Mouse (Mus musculus): ENCODE results near the gene Pcgf1.
A peak's percentile ranks its signal among the peaks of the same experiment; 100 is the strongest.

Gene Pcgf1

DNA sequence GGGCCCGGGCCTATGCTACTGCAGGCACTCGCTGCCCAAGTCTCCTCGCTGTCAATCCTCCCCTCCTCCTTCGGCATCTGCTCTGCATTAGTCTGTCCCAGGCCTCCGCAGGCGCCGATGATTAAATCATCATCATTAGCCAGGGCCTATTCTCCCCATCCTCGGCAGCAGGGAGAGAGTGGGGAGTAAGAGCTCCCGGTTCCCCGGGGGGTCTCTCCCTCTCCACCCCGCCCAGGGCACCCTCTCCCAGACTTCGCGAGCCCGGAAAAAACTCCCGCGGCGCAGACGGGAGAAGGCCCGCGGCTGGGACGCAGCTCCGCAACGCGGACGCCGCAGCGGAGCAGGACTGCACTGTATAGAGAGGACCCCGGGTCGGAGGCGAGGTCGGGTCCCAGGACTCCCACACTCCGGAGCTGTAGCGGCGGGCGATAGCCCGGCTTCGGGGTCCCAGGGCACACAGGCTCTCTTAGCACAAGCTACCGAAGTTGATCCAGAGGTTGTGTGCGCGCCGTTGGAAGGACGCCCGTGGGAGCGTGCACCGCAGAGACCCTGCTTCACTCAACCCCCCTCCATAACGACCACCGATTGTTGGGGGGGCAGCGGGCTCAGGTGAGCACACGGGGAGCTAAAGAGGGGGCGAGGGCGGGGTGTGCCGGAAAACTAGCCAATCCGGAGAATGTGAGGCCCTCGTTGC is at the start of gene Pcgf1:
Gene Pcgf1, plus strand, starts transcription at position 240 of the 694 bp plus-strand sequence.
- DNase-seq (ENCODE audit: low read depth) = peak; percentile 31

DNA sequence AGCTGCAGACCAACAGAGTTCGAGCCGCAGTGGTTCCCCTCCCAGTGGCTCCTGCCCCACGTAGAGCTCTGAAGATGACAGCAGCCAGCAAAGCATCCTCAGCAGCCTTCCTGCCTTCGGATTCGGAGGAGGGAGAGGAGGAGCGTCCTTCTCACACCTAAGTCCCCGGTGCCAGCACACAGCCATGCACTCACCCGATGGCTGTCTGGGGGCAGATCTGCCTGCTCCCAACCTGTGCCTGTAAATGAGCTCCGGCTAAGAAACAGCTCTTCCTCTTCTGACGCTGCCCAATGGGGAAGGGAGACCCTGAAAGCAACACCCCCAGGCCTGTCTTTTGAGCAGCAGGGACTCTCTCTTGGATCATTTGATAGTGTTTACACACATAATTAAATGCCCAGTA is 47.9 kb upstream of the Pcgf1 start:
- DNase-seq (ENCODE audit: low read depth) = no peak

DNA sequence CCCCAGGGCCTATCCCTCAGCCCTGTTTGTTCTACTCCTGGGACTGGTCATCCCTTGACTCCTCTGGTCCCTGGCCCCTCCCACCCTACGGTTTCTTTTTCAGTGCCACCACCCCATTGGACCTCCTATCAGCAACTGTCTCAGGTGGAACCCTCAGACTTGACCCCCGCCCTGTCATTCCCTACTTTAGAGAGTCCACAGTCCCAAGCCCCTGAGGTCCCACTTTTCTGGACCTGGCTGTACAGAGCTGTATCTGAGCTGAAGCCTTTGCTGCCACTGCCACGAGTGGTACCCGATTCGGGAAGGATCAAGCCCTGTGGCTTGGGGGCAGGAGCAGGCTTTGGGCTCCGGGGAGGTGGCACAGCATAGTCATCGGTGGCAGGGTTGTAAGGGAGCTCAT is 46.6 kb upstream of the Pcgf1 start:
- no peak for DNase-seq (ENCODE audit: low read depth)

DNA sequence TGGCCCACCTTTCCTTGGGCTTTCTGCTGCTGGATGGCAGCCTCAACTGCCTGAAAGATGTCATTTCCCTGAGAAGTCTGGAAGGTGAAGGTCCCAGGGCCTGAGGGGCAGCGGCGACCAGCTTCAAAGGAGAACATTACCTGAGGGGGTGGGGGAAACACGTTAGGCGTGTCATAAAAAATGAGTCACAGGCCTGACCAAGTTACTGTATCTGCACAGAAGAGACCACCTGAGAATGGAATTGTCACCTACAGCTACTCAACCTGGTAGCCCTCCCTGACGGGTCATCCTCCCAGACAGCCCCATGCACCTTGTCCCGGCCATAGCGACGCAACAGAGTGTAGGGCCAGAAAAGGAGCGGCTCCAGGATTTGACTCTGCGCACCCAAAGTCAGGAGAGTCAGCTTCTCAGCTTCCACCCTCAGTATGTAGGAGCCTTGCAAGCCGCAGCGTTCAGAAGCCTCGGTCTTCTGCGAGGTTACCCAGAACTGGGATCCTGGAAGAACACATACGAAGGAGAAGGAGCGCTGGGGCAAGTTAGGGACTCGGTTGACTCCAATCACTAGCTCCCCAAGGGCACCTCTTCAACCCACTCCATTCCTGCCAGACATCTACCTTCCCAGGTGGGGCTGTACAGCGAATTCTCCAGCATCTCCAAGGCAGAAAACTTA is 45.6 kb upstream of the Pcgf1 start:
- no peak for DNase-seq (ENCODE audit: low read depth)

DNA sequence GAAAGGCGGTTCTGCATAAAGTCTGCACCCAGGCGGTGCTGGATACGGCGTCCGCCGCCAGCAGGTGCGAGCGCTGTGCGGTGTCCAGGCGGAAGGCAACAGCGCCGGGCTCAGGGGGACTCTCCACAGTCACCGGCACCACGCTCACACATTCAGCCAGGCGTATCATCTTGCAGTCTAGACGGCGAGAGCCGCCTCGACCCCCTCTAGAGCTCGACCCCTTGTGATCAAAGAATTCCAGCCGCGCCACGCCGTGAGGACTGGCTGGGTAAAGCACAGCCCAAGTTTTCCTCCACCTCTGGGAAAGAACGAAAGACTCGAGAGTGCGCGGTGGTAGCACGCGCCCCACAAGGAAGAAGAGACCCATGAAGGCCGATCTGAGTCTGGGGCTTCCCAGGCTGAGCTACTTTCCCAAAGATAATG is 44.9 kb upstream of the Pcgf1 start:
- DNase-seq (ENCODE audit: low read depth) = peak; percentile 41

DNA sequence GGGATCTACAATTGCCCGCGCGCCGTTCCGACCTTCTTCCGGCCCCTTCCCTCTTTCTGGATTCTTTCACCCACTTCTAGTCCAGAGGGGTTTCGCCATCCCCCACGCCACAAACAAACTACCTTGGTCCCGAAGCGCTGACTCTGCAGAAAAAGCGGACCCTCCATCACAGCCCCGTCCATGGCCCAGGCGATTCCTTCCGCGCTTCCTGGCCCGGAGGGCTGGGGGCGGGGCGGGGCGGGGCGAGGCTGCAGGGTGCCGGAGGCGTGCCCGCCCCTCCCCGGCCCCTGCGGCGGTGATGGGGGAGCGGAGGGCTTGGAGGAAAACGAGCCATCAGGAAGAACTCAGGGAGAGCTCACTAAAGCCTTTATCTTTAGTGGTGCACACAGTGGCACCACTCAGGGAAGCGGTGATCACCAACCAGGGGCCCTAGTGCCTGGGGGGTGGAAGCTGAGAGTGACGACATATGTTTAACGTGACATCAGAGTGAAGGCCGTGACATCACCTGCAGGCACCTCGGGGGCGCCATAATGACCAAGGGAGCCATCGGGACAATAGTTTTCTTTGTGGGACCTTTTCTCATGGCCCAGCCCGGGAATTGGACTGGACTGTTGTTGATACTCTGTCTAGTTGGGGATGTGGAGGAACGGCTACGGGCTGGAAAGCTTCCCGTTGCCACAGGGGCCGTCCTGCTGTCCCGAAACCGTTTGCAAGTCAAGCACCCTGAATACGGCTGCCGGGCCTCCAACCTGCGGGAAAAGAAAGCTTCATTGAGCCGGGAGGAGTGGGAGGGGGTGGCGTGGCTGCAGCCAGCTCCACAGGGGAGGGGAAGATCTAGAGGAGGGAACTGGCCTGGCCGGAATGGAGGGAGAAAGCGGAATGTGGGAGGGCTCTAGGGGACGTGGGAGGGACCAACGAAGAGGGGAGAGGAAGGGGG is 44.2 kb upstream of the Pcgf1 start, which contains the start of the genes Dok1 and Loxl3:
Gene Dok1, minus strand, starts transcription at position 223 of the 937 bp plus-strand sequence.
Gene Loxl3, plus strand, starts transcription at position 925 of the 937 bp plus-strand sequence.
- DNase-seq (ENCODE audit: low read depth) = peak; percentile 70

DNA sequence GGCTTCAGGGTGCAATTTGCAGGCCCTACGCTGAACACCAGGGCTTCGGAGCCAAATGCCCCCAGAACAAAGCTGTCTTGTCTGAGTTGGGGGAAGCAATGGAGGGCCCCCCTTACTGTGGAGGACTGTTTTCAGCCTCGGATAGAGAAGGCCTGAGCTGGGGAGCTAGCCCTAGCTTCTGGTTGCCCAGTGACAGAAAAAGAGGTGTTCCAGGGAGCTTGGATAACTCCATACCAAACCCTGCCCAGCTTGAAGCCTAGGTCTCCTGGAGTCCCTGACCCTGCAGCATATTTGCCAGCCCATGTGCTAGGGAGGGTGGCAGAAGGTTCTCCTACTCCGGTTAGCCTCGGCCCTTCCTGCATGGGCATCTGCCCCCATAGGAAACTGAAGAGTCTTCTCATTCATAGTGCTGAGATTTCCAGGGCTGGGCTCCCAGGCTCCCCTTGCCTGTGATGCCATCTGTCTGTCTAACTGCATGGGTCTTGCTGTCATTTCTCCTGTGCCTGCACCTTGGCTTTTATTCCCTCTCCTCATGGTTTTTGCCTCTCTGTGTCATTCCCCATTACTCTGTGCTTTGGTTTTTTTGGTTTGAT is 43.1 kb upstream of the Pcgf1 start:
- no peak for DNase-seq (ENCODE audit: low read depth)

DNA sequence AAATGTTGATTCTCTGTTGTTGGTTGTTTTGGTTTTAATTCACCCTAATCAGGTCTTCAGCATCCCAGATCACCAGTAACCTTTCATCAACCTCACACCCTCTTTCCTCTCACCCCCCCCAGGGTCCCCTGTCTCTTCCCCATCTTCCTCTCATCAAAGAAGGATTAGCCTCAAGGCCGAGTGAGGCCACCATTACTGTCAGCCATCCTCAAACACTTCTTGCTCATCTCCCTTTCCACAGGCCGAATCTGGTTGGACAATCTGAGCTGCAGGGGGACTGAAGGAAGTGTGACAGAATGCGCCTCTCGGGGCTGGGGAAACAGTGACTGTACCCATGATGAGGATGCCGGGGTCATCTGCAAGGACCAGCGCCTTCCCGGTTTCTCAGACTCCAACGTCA is 40.5 kb upstream of the Pcgf1 start:
- DNase-seq (ENCODE audit: low read depth) = no peak

DNA sequence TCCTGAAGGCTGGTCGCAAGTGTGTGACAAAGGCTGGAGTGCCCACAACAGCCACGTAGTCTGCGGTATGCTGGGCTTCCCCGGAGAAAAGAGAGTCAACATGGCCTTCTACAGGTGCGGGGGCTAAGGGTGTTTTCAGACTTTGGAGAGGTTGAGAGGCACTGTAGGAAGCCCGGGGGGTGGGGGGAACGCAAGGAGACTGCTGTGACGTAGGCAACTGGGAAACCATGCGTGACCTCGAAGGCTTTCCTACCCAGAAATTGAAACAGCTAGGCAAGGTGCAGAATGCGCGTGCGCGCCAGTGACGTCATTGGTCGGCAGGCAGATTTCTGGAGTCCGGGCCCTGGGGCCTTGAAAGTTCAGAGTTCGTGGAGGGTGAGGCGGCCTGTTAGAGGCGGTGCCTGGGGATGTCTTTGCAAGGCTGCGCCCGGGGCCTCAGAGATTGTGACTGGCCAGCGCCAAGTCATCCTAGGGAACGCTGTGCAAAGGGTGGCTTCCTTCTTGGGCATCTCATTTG is 39.1 kb upstream of the Pcgf1 start:
- no peak for DNase-seq (ENCODE audit: low read depth)

DNA sequence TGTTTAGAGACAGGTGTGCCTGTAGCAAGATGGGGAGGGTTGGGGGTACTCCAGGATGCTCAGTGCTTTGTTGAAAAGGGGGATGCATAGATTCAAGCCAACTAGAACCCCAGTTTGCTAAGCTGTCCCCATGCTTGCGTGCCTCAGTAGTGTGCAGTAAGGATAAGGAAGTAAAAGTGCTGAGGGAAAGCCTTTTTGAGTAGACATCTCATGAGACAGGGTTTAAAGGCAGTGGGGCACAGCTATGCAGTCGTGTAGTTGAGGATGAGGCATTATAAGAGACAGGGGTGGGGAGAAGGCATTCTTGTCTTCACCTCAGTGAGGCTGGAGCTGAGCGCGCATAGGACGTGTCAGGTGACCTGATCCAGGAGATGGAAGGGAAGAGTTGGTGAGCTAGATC is 37.1 kb upstream of the Pcgf1 start:
- DNase-seq (ENCODE audit: low read depth) = no peak

DNA sequence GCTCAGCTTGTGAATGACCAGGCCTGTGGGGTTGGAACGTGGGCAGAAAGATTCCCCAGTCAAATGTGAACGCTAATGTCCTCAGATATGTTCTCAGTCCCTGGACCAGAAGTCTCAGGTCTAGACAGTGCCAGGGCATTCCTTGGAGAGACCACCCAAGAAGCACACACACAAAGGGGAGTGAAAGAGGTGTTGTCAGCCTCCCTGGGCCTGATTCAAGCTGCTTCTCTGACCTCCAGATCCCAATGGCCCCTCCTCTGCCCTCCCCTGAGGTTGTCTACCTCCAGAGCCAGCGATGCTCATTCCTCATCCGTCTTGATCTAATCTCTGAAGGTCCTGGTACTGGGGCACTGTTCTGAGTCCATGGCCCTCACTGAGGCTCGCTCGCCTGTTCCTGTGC is 34.1 kb upstream of the Pcgf1 start:
- no peak for DNase-seq (ENCODE audit: low read depth)

DNA sequence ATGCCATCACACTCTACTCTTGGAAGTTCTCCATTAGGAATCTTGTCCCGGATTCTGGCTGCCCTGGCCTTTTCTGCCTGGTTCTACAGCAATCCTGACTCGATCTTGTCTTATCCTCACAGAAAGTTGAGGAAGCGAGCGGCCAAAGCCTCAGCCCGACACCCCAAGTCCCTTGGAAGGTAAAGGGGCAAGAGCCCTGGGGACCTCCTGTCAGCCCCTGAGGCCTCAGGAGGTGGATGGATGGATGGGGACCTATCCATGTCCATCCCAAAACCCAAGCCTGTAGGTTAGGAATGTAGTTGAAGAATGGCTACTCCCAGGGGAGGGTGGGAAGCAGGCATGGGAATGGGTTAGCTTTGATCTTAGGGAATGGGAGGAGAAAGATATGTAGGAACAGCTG is 33.7 kb upstream of the Pcgf1 start:
- DNase-seq (ENCODE audit: low read depth) = no peak

DNA sequence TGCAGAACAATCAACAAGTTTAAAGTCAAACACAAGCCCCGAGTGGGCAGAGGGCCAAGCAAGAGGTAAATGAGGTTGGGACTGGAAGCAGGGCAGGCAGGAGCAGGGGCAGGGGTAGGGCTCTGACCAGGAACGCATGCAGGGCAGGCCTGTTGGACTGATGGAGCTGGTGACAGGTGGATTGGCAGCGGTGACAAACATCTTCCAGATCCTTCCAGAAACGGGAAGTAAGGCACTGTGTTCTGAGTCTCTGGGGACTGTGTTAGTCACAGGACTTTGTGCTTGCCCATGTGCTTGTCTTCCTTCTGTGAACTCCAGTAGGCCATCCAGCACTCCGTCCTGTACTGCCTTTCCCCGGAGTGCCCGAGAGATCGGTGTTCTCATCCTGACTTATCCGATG is 32.9 kb upstream of the Pcgf1 start:
- DNase-seq (ENCODE audit: low read depth) = peak; percentile 49

DNA sequence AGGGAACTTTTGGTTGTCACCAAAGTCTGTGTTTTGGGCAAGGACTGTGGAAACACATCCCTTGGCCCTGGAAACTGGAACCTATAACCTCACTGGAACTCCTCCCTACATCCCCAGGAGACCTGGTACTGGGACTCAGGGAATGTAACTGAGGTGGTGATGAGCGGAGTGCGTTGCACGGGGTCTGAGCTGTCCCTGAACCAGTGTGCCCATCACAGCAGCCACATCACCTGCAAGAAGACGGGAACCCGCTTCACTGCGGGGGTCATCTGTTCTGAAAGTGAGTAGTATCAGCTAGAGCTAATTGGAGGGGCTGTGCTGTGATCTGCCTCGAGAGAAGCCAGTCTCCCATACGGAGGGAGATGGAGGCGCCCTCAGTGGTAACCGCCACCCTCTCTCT is 28.3 kb upstream of the Pcgf1 start:
- no peak for DNase-seq (ENCODE audit: low read depth)

DNA sequence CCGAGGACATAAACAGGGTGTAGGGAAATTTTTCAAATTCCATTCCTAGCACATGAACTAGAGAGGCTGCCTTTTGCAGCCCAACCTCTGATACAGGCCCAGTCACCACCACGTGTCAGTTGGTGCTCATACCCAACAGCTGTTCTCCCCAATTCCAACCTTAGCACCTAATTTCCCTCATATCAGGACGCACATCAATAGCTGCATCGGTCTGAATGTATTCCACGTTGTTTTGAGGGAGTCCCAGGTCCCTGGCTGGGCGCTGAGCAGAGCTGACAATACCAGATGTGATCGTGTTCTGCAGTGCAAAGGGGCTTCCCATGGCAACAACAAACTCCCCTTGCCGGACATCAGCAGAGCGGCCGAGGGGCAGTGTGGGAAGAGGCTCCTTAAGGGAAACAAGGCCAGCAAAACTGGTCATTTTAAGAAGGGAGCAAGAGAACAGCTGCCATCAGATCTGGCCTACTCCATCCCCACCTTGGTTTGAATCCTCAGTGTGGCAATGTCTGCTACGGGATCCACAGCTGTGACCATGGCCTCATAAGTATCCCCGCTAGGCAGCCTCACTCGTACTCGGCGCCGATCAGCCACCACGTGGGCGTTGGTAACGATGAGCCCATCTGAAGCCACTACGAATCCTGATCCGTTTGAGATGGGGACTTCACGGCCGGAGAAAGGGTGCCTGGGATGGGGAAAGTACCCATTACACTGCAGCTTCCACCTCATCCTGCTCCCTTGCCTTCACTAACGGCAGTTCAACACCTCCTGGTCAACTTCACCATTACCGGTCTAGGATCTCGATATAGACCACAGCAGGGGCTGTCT is 24.3 kb upstream of the Pcgf1 start:
- peak; percentile 67 for DNase-seq (ENCODE audit: low read depth)

DNA sequence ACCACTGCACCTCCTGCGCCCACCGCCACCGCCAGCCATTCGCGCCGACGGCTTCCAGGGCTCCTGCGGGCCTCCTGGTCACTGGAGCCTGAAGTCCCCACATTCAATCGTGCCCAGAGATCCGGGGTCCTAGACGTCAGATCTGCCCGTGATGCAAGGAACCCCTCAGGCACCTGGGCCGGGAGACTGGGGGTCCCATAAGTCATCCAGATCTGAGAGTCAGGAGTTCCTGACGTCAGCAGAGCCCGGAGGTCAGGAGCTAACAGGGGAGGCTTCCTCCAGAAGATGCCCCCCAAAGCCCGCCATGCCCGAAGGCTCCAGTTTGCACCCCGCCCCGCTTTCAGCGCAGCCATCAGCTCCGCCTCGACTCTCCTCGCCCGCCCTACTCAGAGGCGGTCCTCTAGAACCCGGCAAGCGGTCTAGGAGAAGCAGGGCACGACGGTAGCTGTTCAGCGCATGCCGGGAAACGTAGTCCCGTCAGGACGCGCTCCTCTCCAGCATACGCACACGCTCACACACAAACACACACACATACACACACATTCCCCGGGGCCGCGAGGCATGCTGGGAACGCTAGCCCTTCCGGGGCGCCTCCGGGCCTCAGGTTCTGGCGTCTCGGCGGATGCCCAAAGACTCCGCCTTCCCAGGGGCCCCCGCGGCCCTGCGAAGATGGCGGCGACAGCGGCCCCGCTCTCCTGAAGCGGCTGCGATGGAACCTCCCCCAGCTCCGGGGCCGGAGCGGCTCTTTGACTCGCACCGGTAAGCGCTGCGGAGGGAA is 23.4 kb upstream of the Pcgf1 start, which contains the start of gene Aup1:
Gene Aup1, plus strand, starts transcription at position 448 of the 778 bp plus-strand sequence.
- DNase-seq (ENCODE audit: low read depth) = peak; percentile 97

DNA sequence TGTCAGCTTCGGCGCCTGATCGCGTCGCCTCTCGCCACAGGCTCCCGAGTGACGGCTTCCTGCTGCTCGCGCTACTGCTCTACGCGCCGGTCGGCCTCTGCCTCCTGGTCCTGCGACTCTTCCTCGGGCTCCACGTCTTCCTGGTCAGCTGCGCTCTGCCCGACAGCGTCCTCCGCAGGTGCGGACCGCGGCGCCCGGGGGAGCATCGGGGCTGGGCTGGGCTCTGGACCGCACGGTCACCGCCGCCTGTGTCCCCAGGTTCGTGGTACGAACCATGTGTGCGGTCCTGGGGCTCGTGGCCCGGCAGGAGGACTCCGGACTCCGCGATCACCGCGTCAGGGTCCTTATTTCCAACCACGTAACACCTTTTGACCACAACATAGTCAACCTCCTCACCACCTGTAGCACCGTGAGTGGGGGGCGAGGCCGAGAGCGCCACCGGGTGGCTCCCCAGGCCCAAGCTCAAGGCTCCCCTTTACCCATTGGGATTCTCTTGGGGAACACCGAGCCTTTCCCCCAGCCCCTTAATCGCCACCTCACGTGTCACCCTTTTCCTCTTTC is 22.7 kb upstream of the Pcgf1 start, which contains the start of gene Htra2:
Gene Htra2, minus strand, starts transcription at position 403 of the 561 bp plus-strand sequence.
- DNase-seq (ENCODE audit: low read depth) = peak; percentile 43

DNA sequence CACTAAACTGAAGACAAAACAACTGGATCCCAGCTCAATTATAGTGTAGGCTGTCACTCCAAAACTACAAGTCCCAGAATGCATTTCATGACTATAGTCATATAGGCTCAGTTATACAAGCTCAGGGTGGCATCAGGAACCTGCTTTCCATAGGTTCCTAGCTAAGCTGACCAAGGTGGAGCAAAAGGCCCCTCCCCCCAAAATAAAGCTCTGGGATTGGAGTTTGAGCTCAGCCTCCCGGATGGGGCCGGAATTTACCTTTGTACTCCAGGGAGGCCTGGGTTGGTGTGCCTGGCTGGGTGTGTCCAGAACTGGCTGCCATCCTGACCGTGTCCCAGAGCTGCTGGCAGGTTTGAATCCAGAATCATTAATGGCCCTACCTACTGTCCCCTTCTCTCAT is 19.9 kb upstream of the Pcgf1 start, which contains the start of gene Dqx1:
Gene Dqx1, plus strand, starts transcription at position 55 of the 400 bp plus-strand sequence.
- DNase-seq (ENCODE audit: low read depth) = peak; percentile 36

DNA sequence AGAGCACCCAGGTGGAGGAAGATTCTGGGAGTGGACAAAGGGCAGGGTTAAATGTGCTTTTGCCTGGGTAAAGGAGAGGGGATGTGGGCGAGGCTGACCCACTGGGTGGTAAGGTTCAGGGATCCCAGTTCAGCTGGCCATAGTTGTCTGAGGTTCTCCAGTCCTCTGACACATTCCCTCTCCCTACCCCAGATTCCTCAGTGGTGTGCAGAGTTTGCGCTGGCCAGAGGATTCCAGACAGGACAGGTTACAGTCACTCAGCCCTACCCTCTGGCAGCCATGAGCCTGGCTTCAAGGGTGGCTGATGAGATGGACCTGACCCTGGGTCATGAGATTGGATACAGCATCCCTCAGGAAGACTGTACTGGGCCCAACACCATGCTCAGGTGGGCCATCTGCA is 18.9 kb upstream of the Pcgf1 start:
- DNase-seq (ENCODE audit: low read depth) = no peak

DNA sequence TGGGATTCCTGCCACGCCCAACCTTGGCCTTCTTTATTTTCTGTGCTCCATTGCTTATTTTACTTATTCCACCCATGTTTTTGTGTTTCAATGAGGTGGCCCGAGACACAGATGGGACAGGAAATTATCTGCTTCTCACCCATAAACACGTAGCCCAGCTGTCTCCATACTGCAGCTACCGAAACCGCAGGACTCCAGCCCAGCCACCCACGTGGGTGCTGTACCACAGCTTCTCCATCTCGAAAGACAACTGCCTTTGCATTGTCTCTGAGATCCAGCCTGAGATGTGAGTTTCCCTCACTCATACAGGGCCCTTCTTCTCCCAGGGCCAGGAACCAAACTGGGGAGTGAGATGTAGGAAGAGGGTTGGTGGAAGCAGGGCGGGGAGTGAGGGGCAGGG is 11.7 kb upstream of the Pcgf1 start:
- DNase-seq (ENCODE audit: low read depth) = no peak
